Mouse (Mus musculus) megakaryocyte, embryonic 14.5 days (primary cell): ENCODE measurements around the gene Pnpla1.

Source experiments
- FLI1 ChIP-seq: IDR thresholded peaks from 2 replicates; pipeline ENCODE4 v1.6.1; 2012; ENCODE audit warnings: low read length, inconsistent platforms, mixed read lengths
- GATA1 ChIP-seq: IDR thresholded peaks from 3 replicates; pipeline ENCODE4 v1.6.1; 2012; ENCODE audit warnings: mixed read lengths, low read length, inconsistent platforms, borderline replicate concordance

DNA sequence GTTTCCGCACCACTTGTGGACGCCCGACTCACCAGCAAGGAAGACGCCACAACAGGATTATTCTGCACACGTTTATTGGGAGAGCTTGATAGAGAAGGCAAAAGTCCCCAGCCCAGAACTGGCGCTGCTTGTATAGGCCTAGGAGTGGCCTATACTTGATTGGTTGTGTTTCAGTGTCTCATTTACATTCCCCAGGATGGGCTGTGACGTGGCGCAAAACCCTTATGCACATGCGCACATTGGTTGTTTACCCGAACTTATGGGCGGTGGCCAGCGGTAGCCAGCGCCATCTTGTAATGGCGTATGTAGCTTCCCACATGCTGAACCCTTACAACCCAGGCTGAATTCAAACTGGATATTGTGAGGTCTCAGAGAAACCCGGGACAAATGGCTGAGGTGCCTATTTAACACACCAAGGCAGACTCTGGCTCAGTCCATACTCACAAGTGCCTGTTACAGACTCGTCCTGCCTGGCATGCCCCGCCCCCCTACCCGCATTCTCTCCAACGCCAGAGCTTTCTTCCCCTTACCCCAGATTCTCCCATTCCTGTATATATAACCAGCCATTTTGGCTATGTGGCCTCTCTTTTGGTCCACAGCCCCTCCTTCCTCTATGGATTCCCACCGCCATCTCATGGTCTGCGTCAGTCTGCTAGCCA lies 37.1 kb downstream of the Pnpla1 start:
- no peak for TF ChIP-seq GATA1
- TF ChIP-seq FLI1: no peak
